Mouse (Mus musculus) heart, postnatal 0 days (tissue): ENCODE data around the gene Fxyd4. TPM values are rescaled to one million over a fixed set of nuclear protein-coding genes. Genes with fewer than 3 reads are reported as not detected.
A peak's percentile ranks its signal among the peaks of the same experiment; 100 is the strongest.

Experiments used
- ATAC-seq: fragments of 200-750 bp; cut with Nextera tagmentation; 2 replicates; pipeline ENCODE4 v1.8.0; 2017; ENCODE audit warnings: low read depth, moderate number of reproducible peaks, moderate library complexity; ENCODE audit not compliant: insufficient read depth
- DNase-seq: peaks from one replicate; pipeline ENCODE4 v3.0.0-alpha.2; 2016; ENCODE audit warnings: low spot score
- H3K27ac ChIP-seq: fragments of 300-500 bp; sonication (generic); 2 replicates; pipeline ENCODE4 v1.5.1; 2014; ENCODE audit warnings: low read depth, mild to moderate bottlenecking
- H3K27me3 ChIP-seq: fragments of 300-500 bp; sonication (generic); 2 replicates; pipeline ENCODE4 v1.6.1; 2014; ENCODE audit warnings: low read length, mixed read lengths; ENCODE audit not compliant: control insufficient read depth, insufficient read depth
- H3K36me3 ChIP-seq: fragments of 300-500 bp; sonication (generic); replicated peaks from 2 replicates; pipeline ENCODE4 v1.6.1; 2014; ENCODE audit warnings: low read length, mixed read lengths; ENCODE audit not compliant: control insufficient read depth, insufficient read depth
- H3K4me1 ChIP-seq: fragments of 300-500 bp; sonication (generic); 2 replicates; pipeline ENCODE4 v1.6.1; 2014; ENCODE audit warnings: antibody characterized with exemption; ENCODE audit not compliant: control insufficient read depth, insufficient read depth
- H3K4me2 ChIP-seq: fragments of 300-500 bp; sonication (generic); 2 replicates; pipeline ENCODE4 v1.6.1; 2014; ENCODE audit warnings: low read depth, mild to moderate bottlenecking, low read length, moderate library complexity
- H3K4me3 ChIP-seq: fragments of 300-500 bp; sonication (generic); 2 replicates; pipeline ENCODE4 v1.5.1; 2014; ENCODE audit warnings: low read depth, low read length
- H3K9ac ChIP-seq: fragments of 300-500 bp; sonication (generic); replicated peaks from 2 replicates; pipeline ENCODE4 v1.6.1; 2014; ENCODE audit warnings: low read depth, low read length, mixed read lengths
- H3K9me3 ChIP-seq: fragments of 300-500 bp; sonication (generic); replicated peaks from 2 replicates; pipeline ENCODE4 v1.6.1; 2016; ENCODE audit warnings: low read length; ENCODE audit not compliant: control insufficient read depth
- CTCF ChIP-seq: IDR thresholded peaks from 2 replicates; pipeline ENCODE4 v1.5.1; 2016; ENCODE audit warnings: antibody characterized with exemption, control low read depth, low read depth
- EP300 ChIP-seq: IDR thresholded peaks from 2 replicates; pipeline ENCODE4 v1.6.1; 2016; ENCODE audit warnings: antibody characterized with exemption, low read depth
- WGBS: fragments of 180-500 bp; shearing (Covaris S2); extraction: QIAGEN DNeasy Blood & Tissue Kit; methylation state at CpG from one replicate; pipeline ENCODE4 v1.1.7; 2014; 5-methylcytosine and 5-hydroxymethylcytosine counted together
- polyA plus RNA-seq: library from polyadenylated mRNA; unstranded; fragments of >200 nt; fragmentation: Nextera tagmentation; extraction: Ambion mirVana; gene quantifications from 2 replicates; pipeline ENCODE4 v1.2.1, GENCODE M21; 2015
- total RNA-seq: library from RNA; depleted of rRNA; stranded (reverse); fragments of >200 nt; gene quantifications from 2 replicates; pipeline ENCODE4 v1.2.3, GENCODE M21; 2014; ENCODE audit warnings: low replicate concordance; rRNA removed

Fxyd4 gene
- not detected in 2 replicates for total RNA-seq
- 0.55 and 0.97 TPM in 2 replicates for polyA plus RNA-seq

- no peak within 1 kb of the TSS for H3K27ac ChIP-seq
- WGBS, result 67% methylated on average over 10 of the region's 10 CpGs
- H3K4me3 ChIP-seq, result no peak within 1 kb of the TSS
- ATAC-seq (no peak), DNase-seq (no peak)
- H3K4me2 ChIP-seq, result no peak within 1 kb of the TSS
- H3K9me3 ChIP-seq, result no peaks in the 10 kb centered on the region
- TF ChIP-seq CTCF (no peak), EP300 (no peak)
- H3K27me3 ChIP-seq, result no peaks in the 10 kb centered on the region
- H3K9ac ChIP-seq, result no peak within 1 kb of the TSS
- H3K4me1 ChIP-seq, result peaks cover 8% of the 10 kb centered on the region; the same call in 1 of the 2 replicates
- no peaks in the 10 kb centered on the region for H3K36me3 ChIP-seq
Observed at GRCm38 (mm10) chr6:117937222-117937932, at the start of gene Fxyd4. Gene Fxyd4 (minus strand): TSS chr6:117937692.

GRCm38 (mm10) chr6:117987173-117987572 is 49.7 kb upstream of the Fxyd4 start:
- H3K4me1 ChIP-seq, result no peaks in the 10 kb centered on the region
- H3K9ac ChIP-seq, result no peak overlapping the region
- no peaks in the 10 kb centered on the region for H3K36me3 ChIP-seq
- WGBS, result 56% methylated on average over 5 of the region's 5 CpGs
- DNase-seq (no peak), ATAC-seq (no peak)
- TF ChIP-seq CTCF, result no peak
- TF ChIP-seq EP300, result no peak
- H3K4me2 ChIP-seq, result no peak overlapping the region
- H3K9me3 ChIP-seq, result no peaks in the 10 kb centered on the region
- no peaks in the 10 kb centered on the region for H3K27me3 ChIP-seq
- no peak overlapping the region for H3K4me3 ChIP-seq
- no peak overlapping the region for H3K27ac ChIP-seq

GRCm38 (mm10) chr6:117966729-117967128 is 29.2 kb upstream of the Fxyd4 start:
- H3K36me3 ChIP-seq, result no peaks in the 10 kb centered on the region
- no peak overlapping the region; the same call in 1 of the 2 replicates for H3K9ac ChIP-seq
- no peak for ATAC-seq
- WGBS, result 13% methylated on average over 9 of the region's 9 CpGs
- H3K4me1 ChIP-seq, result no peaks in the 10 kb centered on the region
- H3K27me3 ChIP-seq, result no peaks in the 10 kb centered on the region
- no peak overlapping the region for H3K4me2 ChIP-seq
- no peak overlapping the region for H3K4me3 ChIP-seq
- peak; percentile 28 for DNase-seq
- peaks cover 6% of the 10 kb centered on the region; the same call in 1 of the 2 replicates for H3K9me3 ChIP-seq
- H3K27ac ChIP-seq, result no peak overlapping the region
- peak; percentile 53 for TF ChIP-seq CTCF
- no peak for TF ChIP-seq EP300

DNA sequence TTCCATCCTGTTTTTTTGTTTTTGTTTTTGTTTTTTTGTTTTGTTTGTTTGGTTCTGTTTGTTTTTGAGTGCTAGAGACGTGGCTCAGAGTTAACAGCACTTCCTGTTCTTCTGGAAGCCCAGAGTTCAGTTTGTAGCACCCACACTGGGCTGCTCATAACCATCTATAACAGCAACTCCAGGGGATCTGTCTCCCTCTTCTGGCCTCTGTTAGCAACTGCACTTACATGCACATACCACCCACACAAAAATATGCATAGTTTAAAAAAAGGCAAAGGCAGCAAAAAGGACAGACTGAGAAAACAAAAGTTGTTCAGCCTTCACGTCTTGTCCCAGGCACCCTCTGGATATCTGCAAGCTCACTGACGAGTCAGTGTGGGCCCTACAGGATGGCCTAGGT is 25.7 kb upstream of the Fxyd4 start:
- no peak overlapping the region for H3K4me2 ChIP-seq

DNA sequence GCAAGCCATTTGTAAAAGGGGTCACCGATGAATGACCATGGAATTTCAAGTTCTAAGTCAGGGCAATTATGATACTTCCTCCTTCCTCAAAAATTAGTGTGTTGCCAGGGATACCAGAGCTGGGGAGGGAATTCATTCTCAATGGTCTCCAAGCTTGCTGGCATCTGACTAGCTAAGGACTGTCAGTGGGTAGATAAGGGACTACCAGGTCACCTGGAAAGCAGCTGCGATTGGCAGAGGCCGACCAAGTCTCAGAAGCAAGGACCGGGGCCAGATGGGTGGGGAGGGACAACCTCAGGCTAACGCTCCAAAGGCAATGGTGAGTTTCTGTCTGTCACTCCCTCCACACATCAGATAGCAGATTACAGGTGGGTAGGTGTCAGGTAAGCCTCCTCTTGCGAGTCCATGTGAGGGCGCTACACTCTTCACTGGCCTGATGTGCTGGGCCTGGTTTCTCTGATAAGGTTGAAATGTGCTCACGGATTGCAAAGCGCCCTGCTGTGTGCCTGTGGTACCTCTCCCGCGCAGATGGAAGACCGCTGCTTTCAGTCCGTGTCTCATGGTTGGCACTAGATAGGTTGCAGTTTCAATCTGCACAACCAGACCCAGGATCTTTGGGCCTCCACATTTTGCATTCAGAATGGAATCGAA is 19.5 kb upstream of the Fxyd4 start:
- ATAC-seq (no peak), DNase-seq (no peak)
- Histone ChIP-seq H3K36me3 (no peaks in the 10 kb centered on the region), H3K9ac (no peak overlapping the region), H3K27me3 (no peaks in the 10 kb centered on the region), H3K4me1 (no peaks in the 10 kb centered on the region), H3K4me3 (no peak overlapping the region), H3K4me2 (no peak overlapping the region), H3K9me3 (no peaks in the 10 kb centered on the region), H3K27ac (no peak overlapping the region)
- TF ChIP-seq EP300 (no peak), CTCF (no peak)
- 25% methylated on average over 14 of the region's 14 CpGs for WGBS

More for the DNA sequence above, 25.7 kb upstream of the Fxyd4 start:
- Histone ChIP-seq H3K27ac (no peak overlapping the region), H3K9ac (no peak overlapping the region), H3K36me3 (no peaks in the 10 kb centered on the region), H3K9me3 (peaks cover 6% of the 10 kb centered on the region; the same call in 1 of the 2 replicates), H3K27me3 (no peaks in the 10 kb centered on the region), H3K4me3 (no peak overlapping the region), H3K4me1 (no peaks in the 10 kb centered on the region)
- ATAC-seq (no peak), DNase-seq (no peak)
- WGBS, result 76% methylated on average over 3 of the region's 3 CpGs
- TF ChIP-seq CTCF (no peak), EP300 (no peak)
